Mouse (Mus musculus): ENCODE results near the gene Icam1.
"Not testable (repeated sequence)": the region's sequence is repeated elsewhere in the genome, so short reads cannot be mapped to it uniquely, and the experiment has no call there.

Gene Icam1

GRCm38 (mm10) chr9:21037481-21037891 lies 21.7 kb downstream of the Icam1 start:
- in situ Hi-C loops (cut with MboI; ENCODE audit: unreplicated experiment in 2 of 2): loop anchor here in 1 of 2 experiments (5.0 kb wide), 1 partner anchor 35 kb away; the partner anchor contains the start of genes Fdx1l and Gm49373

DNA sequence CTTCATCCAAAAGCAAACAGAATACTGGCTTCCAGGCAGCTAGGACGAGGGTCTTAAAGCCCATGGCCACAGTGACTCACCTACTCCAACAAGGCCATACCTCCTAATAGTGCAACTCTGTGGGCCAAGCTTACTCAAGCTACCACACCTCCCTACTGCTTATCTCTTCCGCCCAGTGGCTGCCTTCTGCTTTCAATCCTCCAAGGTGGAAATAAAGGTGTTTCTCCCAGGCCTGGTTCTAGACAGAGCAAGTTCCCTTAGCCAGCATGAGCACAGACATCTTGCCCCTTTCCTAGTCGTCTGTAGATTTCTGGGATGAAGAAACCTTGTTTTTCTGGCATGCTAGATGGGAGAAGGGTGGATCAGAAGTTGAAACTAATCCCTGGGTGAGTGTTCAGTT lies 24.0 kb downstream of the Icam1 start:
- in situ Hi-C loops (cut with MboI; ENCODE audit: unreplicated experiment in 2 of 2): loop anchor here in 1 of 2 experiments (5.0 kb wide), 1 partner anchor 33 kb away; the partner anchor contains the start of genes Fdx1l and Gm49373

GRCm38 (mm10) chr9:21041308-21041707 lies 25.5 kb downstream of the Icam1 start:
- in situ Hi-C loops (cut with MboI; ENCODE audit: unreplicated experiment in 2 of 2): no loop called here

- in situ Hi-C loops (cut with MboI; ENCODE audit: unreplicated experiment in 2 of 2): no loop called here
Measured at GRCm38 (mm10) chr9:21043563-21043962, 27.8 kb downstream of the Icam1 start.

GRCm38 (mm10) chr9:21044785-21045184 lies 29.0 kb downstream of the Icam1 start:
- in situ Hi-C loops (cut with MboI; ENCODE audit: unreplicated experiment in 2 of 2): not testable (repeated sequence)

GRCm38 (mm10) chr9:21045235-21045634 lies 29.4 kb downstream of the Icam1 start:
- in situ Hi-C loops (cut with MboI; ENCODE audit: unreplicated experiment in 2 of 2): no loop called here

- in situ Hi-C loops (cut with MboI; ENCODE audit: unreplicated experiment in 2 of 2): no loop called here
Measured at GRCm38 (mm10) chr9:21051578-21051977, 35.8 kb downstream of the Icam1 start.

DNA sequence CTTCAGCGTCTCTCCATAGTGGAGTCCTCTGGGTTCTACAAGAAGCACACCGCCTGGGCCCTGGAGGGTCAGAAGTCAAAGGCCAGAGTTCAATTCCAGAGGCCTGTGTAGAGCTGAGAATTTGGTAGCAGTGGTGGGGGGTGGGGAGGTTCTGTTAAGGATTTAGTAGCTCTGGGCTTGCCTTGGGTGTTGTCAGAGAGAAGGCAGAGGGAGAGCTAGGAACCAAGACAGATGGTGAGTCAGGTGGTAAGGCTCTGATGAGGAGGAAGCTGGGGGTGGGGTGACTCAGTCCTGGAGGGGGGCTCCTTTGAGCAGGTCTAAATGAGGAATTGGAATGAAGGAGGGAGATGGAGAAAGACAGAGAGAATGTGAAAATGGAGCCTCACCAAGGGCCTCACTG lies 47.1 kb downstream of the Icam1 start:
- in situ Hi-C loops (cut with MboI; ENCODE audit: unreplicated experiment in 2 of 2): no loop called here

GRCm38 (mm10) chr9:21067006-21067684 lies 51.4 kb downstream of the Icam1 start, which contains the start of gene Zglp1:
Zglp1 (minus strand) TSS chr9:21067093.
- in situ Hi-C loops (cut with MboI; ENCODE audit: unreplicated experiment in 2 of 2): no loop called here

- in situ Hi-C loops (cut with MboI; ENCODE audit: unreplicated experiment in 2 of 2): loop anchor here in 1 of 2 experiments (5.0 kb wide), 1 partner anchor 35 kb away; no protein-coding TSS in a partner anchor
Measured at GRCm38 (mm10) chr9:21072641-21073040, 56.9 kb downstream of the Icam1 start.

- in situ Hi-C loops (cut with MboI; ENCODE audit: unreplicated experiment in 2 of 2): loop anchor here in 1 of 2 experiments (5.0 kb wide), 1 partner anchor 36 kb away; no protein-coding TSS in a partner anchor
Measured at GRCm38 (mm10) chr9:21073044-21073840, 57.5 kb downstream of the Icam1 start, which contains the start of the genes Gm49373 and Fdx1l. Gm49373 (minus strand) TSS chr9:21073096. Fdx1l (minus strand) TSS chr9:21073614.

DNA sequence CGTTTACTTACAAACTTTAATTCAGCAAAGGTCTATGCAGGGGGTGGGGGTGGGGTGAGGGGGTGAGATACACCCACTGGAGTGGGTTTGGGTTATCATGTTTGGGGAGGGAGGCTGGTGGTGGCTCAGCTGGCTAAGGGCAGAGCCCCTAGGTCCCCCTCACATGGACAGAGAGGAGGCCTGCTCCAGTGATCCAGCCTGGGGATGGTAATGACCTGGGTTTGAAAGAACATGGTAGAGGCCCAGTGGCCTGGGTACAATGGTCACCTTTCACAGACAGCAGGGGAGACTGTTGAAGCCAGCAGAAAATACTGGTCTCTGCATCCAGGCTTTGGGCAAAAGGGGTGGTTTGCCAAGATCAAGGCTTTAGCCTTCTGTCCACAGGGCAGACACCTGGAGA lies 58.4 kb downstream of the Icam1 start:
- in situ Hi-C loops (cut with MboI; ENCODE audit: unreplicated experiment in 2 of 2): loop anchor here in 1 of 2 experiments (5.0 kb wide), 1 partner anchor 37 kb away; no protein-coding TSS in a partner anchor

GRCm38 (mm10) chr9:21075625-21076024 lies 59.8 kb downstream of the Icam1 start:
- in situ Hi-C loops (cut with MboI; ENCODE audit: unreplicated experiment in 2 of 2): no loop called here

Measured in v-Abl transformed pro-B cells (cell line).